Mouse (Mus musculus) testis, adult 2 months (tissue): ENCODE data around the gene Tex45.

Experiments used
- CTCF ChIP-seq: fragments of 200-500 bp; IDR thresholded peaks from 2 replicates; pipeline ENCODE4 v1.5.1; 2012; ENCODE audit warnings: low read depth, mild to moderate bottlenecking, inconsistent platforms, low read length, moderate library complexity; ENCODE audit not compliant: control insufficient read depth, insufficient read depth, insufficient replicate concordance
- POLR2A ChIP-seq: fragments of 200-500 bp; IDR thresholded peaks from 2 replicates; pipeline ENCODE4 v1.6.1; 2012; ENCODE audit warnings: low read depth, mild to moderate bottlenecking, inconsistent platforms, low read length, moderate library complexity; ENCODE audit not compliant: control insufficient read depth

DNA sequence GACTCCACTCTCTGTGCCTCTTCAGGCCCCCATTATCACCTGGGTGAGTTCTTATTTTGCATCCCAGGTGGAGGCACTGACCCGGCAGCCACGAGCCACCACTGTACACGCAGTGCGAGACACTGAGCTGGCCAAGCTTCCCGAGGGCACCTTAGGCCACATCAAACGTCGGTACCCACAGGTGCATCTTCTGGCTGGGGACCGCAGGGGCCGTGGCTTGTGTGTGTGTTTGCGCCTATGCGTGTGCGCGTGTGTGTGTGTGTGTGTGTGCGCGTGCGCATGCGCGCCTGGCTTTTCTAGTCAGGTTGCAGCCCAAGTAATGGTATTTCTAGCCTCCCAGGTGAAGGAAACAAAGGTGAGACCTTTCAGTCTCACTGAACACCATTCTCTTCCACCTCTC, 61.3 kb downstream of the Tex45 start:
- no peak for TF ChIP-seq POLR2A
- no peak for TF ChIP-seq CTCF
